Mouse (Mus musculus) frontal cortex, postnatal 36 days (tissue): ENCODE data around the gene Elovl5.

ENCODE experiments used
- DNase-seq, 2 experiments: peaks; one replicate each; pipeline ENCODE4 v3.0.0; 2022; ENCODE audit warnings: low spot score in 2 of 2

The Elovl5 gene

DNA sequence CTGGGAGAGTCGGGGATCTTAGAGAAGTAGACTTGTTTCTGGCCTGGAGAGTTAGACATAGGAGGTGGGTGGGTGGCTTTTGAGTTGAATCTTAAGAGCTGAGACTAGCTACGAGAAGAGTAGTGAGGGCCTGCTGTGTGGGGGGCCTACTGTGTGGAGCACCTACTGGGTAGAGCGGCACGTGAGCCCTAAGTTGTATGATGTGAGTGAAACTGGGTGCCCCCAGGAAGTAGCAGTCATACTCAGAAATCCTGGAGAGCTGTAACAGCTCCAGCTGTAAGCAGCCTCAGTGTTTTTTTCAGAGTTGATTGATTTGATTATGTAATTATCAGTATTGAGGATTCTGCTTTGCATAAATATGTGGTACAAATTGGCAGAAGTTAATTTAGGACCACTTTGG, 11.6 kb downstream of the Elovl5 start:
- no peak for DNase-seq

- DNase-seq, result no peak
Observed at GRCm38 (mm10) chr9:77929296-77929695, 12.1 kb downstream of the Elovl5 start.

- DNase-seq, result no peak
Observed at GRCm38 (mm10) chr9:77930036-77930859, 13.1 kb downstream of the Elovl5 start.

- no peak for DNase-seq
Observed at GRCm38 (mm10) chr9:77930860-77931184, 13.7 kb downstream of the Elovl5 start.

DNA sequence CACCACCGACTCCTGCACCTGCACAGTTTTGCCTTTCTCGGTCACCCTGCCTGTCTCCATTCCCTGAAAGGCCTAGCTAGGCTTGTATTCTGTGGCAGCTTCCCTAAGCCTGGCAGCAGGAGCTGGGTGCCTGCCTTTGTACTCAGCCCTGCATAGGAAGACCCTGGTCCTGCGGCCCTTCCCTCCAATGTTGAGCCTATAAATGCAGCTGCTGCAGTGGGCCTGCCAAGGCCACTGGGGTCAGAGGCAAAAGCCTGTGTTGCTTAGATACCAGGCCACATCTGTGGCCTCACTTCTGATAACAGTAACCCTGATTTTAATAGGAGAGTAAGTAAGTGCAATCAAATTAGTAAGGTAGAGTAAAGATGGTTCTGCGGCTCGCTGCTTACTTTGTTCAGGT, 14.6 kb downstream of the Elovl5 start:
- no peak for DNase-seq

DNA sequence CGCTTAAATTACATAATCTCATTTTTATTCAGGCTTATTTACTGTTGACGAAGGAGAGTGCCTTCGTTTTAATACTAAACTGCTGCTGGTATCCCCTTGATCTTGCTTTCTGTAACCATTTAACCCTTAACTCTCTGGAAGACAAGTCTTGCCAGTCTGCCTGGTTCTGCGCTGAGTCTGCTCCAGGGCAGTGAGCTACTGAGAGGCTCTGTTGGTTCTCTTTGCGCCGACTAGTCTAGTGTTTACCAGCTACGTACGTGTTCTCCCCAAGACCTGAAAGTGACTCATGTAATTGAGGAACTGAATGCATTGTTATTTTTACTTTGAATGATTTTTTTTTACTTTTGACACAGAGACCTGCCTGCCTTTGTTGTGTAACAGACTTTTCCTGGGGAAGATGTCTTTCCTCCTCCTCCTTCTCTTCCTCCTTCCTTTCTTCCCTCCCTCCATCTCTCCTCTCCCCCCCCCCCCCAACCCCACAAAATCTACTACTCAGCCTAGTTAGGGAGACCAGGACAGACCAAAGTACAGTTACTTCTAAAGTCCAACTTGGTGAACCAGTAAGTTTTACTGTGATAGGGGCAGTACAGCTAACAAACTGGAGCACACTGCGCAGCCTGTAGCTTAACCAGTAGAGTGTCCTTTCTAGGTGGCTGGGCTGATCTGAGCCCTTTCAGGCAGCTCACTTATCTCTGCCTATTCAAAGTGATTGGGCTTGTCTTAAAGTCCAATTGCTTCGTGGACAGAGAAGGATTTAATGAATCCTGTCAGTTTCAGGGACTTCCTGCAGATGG, 18.9 kb downstream of the Elovl5 start:
- DNase-seq, result no peak

- DNase-seq, result no peak
Observed at GRCm38 (mm10) chr9:77937875-77938274, 20.7 kb downstream of the Elovl5 start.

- peak in 1 of 2 experiments; percentile 37 for DNase-seq
Observed at GRCm38 (mm10) chr9:77938761-77939553, 21.8 kb downstream of the Elovl5 start.

DNA sequence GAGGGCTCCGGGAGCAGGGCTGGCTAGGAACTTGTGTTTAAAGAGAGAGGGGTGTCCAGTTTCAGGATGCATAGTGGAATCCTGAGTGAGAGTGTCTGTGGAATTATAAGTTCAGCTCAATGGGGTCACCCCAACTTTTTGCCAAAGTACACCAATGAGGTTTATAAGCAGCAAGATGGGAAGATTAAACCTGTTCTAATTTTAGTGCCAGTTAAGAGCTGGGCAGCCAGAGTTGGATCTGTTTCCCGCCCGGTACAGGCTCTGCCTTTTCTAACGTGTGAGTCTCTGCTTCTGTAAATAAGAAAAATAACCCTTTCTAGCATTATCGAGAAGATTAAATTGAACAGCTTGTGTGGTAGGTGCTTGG, 22.4 kb downstream of the Elovl5 start:
- no peak for DNase-seq

- no peak for DNase-seq
Observed at GRCm38 (mm10) chr9:77941058-77941457, 23.9 kb downstream of the Elovl5 start.

DNA sequence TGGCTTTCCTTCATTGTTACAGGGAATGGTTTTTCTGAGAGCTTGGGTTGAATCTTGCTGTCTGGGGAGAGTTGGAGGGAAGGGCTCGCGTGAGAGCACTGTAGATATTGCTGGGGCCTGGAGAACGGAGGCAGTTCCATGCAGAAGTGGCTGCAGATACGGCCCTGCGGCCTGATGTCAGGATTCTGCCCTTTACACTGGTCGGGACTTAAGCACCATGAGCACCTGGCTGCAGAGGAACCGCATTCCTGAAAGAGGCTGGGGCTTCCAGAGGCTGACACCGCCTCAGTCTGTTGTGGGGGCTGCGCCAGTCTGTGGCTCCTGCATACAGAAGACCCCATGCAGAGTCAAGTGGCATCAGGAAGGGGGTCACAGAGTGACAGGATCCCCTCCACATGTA, 24.7 kb downstream of the Elovl5 start:
- no peak for DNase-seq

DNA sequence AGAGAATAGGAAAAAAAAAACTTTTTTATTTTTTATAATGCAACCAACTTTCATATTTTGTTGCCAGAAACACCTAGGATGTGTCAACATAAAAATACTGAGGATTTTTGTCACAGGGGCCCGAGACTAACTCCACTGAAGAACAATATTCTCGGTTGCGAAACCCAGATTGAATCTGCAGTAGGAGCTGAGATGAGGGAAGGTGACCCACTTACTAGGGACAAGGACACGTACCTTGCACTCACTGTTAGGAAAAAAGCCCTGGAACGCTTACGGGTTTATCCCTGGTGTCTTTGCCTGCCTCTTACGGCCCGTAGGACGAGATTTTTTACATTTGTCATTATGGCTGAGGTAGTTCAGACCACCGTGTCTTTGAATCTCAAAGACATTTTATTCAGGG, 25.2 kb downstream of the Elovl5 start:
- no peak for DNase-seq

- DNase-seq, result no peak
Observed at GRCm38 (mm10) chr9:77943316-77943715, 26.2 kb downstream of the Elovl5 start.

- DNase-seq, result no peak
Observed at GRCm38 (mm10) chr9:77944195-77944594, 27.0 kb downstream of the Elovl5 start.

GRCm38 (mm10) chr9:77945792-77946666, 28.9 kb downstream of the Elovl5 start:
- DNase-seq, result no peak

DNA sequence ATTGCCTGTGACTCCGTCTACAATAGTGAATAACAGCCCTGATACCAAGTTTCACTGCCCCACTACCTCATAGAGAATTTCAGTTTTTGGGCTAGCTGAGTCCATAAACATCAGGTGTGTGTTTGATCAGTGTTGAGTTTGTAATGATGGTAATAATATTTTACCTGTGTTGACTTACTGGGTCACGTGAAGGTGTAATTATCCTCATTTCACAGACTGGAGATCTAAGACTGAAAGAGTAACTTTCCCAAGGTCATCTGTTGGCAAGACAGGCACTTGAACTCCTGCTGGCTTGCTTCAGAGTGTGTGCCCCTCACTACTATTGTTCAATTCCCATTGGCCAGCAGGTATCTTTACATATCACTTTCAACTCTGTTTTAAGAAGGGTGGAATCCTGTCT, 31.1 kb downstream of the Elovl5 start:
- no peak for DNase-seq

- no peak for DNase-seq
Observed at GRCm38 (mm10) chr9:77949753-77950268, 32.6 kb downstream of the Elovl5 start.

GRCm38 (mm10) chr9:77950841-77951475, 33.8 kb downstream of the Elovl5 start:
- no peak for DNase-seq

DNA sequence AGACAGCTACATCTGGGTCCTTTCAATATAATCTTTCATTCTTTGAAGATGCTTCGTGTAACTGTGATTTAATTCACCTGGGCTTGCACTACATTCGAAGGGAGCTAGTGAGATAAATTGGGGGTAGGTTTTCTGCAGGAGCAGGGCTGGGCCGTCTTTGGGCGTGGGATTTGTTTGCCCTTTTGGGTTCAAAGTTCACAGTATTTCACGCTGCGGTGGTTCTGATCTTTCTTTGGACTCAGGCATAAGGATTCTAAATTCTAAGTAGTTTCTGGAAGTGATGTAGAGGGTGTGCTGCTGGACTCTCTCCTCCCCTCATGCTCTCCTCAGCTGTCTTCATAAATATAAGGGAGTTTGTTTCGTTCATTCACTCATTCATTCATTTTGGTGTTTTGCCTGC, 34.8 kb downstream of the Elovl5 start:
- no peak for DNase-seq

DNA sequence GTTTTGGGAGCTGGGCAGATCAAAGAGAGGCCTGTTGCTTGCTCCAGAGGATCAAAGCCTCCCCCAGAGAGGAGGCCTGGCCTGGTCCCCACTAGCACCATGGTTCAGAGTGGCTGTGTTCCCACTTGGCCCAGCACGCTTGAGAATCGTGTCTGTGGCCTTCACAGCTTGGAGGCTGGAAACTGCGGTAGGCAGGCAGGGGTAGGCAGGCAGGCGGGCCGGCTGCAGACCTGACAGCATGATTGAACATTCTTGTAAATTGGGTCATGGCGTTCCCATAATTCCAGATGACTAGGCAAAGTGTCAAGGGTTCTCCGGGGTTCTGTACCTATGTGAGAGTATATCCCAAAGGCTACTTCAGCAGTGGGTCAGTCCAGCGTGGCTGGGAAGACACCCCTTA, 35.9 kb downstream of the Elovl5 start:
- DNase-seq, result no peak

DNA sequence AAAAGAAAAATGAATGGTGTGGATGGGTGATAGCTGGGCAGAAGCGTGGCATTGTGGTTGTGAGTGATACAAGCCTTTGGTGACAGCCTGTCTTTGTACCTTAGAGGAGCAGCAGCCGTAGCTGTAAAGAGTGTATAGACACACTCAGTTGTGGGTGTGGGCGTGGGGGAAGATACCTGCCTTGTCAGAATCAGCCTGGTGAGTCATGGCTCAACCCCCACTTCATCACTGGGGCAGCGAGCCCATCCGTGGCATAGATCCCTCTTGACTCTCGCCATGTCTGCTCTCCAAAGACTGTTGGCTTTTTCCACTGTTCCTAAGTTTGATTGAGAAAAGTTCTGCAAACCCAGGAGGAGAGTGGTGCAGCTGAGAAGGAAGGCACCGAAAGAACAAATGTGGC, 37.3 kb downstream of the Elovl5 start:
- DNase-seq, result no peak
